Mouse (Mus musculus): ENCODE measurements around the gene Timmdc1. TPM values are rescaled to one million over a fixed set of nuclear protein-coding genes. Genes with fewer than 3 reads are reported as not detected.

Gene Timmdc1
- polyA plus RNA-seq, 1 experiment from 2014 or later = 27.9 TPM

- peaks cover 28% of the 10 kb centered on the region for H3K36me3 ChIP-seq (ENCODE audit: insufficient read depth, low read length)
- H3K27ac ChIP-seq = no peak overlapping the region
- 0 out of 2 replicates have a peak, but pooled peaks cover 4% of the 10 kb centered on the region for H3K4me1 ChIP-seq (replicated peaks; ENCODE audit: insufficient read depth, low read length)
- no peak overlapping the region for H3K4me2 ChIP-seq (ENCODE audit: low read length)
- ATAC-seq (replicated peaks; ENCODE audit: low FRiP score, low read depth) (no peak), DNase-seq (ENCODE audit: low spot score) (no peak)
- 90% methylated on average over 12 of the region's 12 CpGs for WGBS
- no peak for TF ChIP-seq CTCF (IDR thresholded peaks at IDR 0.05; ENCODE audit: low read depth)
- no peaks in the 10 kb centered on the region for H3K9me3 ChIP-seq (replicated peaks; ENCODE audit: low read length)
- no peaks in the 10 kb centered on the region for H3K27me3 ChIP-seq (ENCODE audit: insufficient read depth, low read length)
- H3K9ac ChIP-seq (ENCODE audit: low read depth, low read length) = no peak overlapping the region
- H3K4me3 ChIP-seq (replicated peaks; ENCODE audit: low read depth, low read length) = no peak overlapping the region
These were observed 74.0 kb downstream of the Timmdc1 start for GRCm38 (mm10) chr16:38448458-38448857.

Other genes starting within 250 kb of the Timmdc1 start
- 0.26 and 0.45 TPM in 2 replicates for gene Nr1i2, start 227.8 kb downstream of the Timmdc1 start, polyA plus RNA-seq (2015; fragmentation: Nextera tagmentation; extraction: Ambion mirVana)
- 0.14 and 0.21 TPM in 2 replicates for gene Maats1, start 180.5 kb downstream of the Timmdc1 start, polyA plus RNA-seq (2015; fragmentation: Nextera tagmentation; extraction: Ambion mirVana)
- gene Cox17, start 175.7 kb downstream of the Timmdc1 start, polyA plus RNA-seq (2015; fragmentation: Nextera tagmentation; extraction: Ambion mirVana) = 283 and 305 TPM in 2 replicates
- gene Gm21987, start 175.6 kb downstream of the Timmdc1 start, polyA plus RNA-seq (2015; fragmentation: Nextera tagmentation; extraction: Ambion mirVana) = not detected in 2 replicates
- gene Popdc2, start 160.5 kb downstream of the Timmdc1 start, polyA plus RNA-seq (2015; fragmentation: Nextera tagmentation; extraction: Ambion mirVana) = 0.46 and 0.55 TPM in 2 replicates
- gene Pla1a, start 89.5 kb downstream of the Timmdc1 start, polyA plus RNA-seq (2015; fragmentation: Nextera tagmentation; extraction: Ambion mirVana) = 36.5 and 36.8 TPM in 2 replicates
- gene Adprh, start 70.0 kb downstream of the Timmdc1 start, polyA plus RNA-seq (2015; fragmentation: Nextera tagmentation; extraction: Ambion mirVana) = 74.6 and 77.5 TPM in 2 replicates
- gene Cd80, start 67.1 kb downstream of the Timmdc1 start, polyA plus RNA-seq (2015; fragmentation: Nextera tagmentation; extraction: Ambion mirVana) = 0.20 TPM in 2 replicates
- 43.2 and 44.1 TPM in 2 replicates for gene Poglut1, start 27.6 kb upstream of the Timmdc1 start, polyA plus RNA-seq (2015; fragmentation: Nextera tagmentation; extraction: Ambion mirVana)
- 70.3 and 74.6 TPM in 2 replicates for gene Tmem39a, start 36.0 kb upstream of the Timmdc1 start, polyA plus RNA-seq (2015; fragmentation: Nextera tagmentation; extraction: Ambion mirVana)
- 5.4 and 5.9 TPM in 2 replicates for gene Arhgap31, start 190.6 kb upstream of the Timmdc1 start, polyA plus RNA-seq (2015; fragmentation: Nextera tagmentation; extraction: Ambion mirVana)
- 28.8 and 29.9 TPM in 2 replicates for gene B4galt4, start 219.6 kb upstream of the Timmdc1 start, polyA plus RNA-seq (2015; fragmentation: Nextera tagmentation; extraction: Ambion mirVana)